Mouse (Mus musculus) right cerebral cortex, postnatal 25 days (tissue): ENCODE measurements around the gene Apob.

Experiments used
- DNase-seq: peaks from one replicate; pipeline ENCODE4 v3.0.0; 2022

The Apob gene

GRCm38 (mm10) chr12:8038081-8038730 is 60.8 kb downstream of the Apob start:
- no peak for DNase-seq

- DNase-seq, result no peak
Observed at GRCm38 (mm10) chr12:8042626-8043394, 65.4 kb downstream of the Apob start.

GRCm38 (mm10) chr12:8047046-8047445 is 69.6 kb downstream of the Apob start:
- DNase-seq, result no peak

- DNase-seq, result no peak
Observed at GRCm38 (mm10) chr12:8047789-8048309, 70.4 kb downstream of the Apob start.

GRCm38 (mm10) chr12:8056001-8056640 is 78.7 kb downstream of the Apob start:
- no peak for DNase-seq

- DNase-seq, result peak; percentile 48
Observed at GRCm38 (mm10) chr12:8059576-8059975, 82.1 kb downstream of the Apob start.

GRCm38 (mm10) chr12:8063363-8064065 is 86.1 kb downstream of the Apob start:
- DNase-seq, result no peak
